Mouse (Mus musculus) layer of hippocampus, postnatal 25 days (tissue): Measurements from ENCODE around the gene Krtap19-4. TPM values are rescaled to one million over a fixed set of nuclear protein-coding genes. Genes with fewer than 3 reads are reported as not detected.

ENCODE experiments used
- DNase-seq, 2 experiments: peaks; one replicate each; pipeline ENCODE4 v3.0.0; 2022; ENCODE audit warnings: mixed read lengths in 2 of 2, low spot score in 1 of 2; ENCODE audit errors: extremely low spot score in 1 of 2
- total RNA-seq, 2 experiments: library from RNA; stranded (reverse); gene quantifications; 2 replicates each; pipeline ENCODE4 v1.2.3; 2021

Gene Krtap19-4
- total RNA-seq = not detected

GRCm38 (mm10) chr16:88884989-88885388, at the start of gene Krtap19-4:
TSS of gene Krtap19-4 (minus strand) at chr16:88885089.
- DNase-seq = no peak

- DNase-seq = no peak
Observed at GRCm38 (mm10) chr16:88932165-88932564, 47.3 kb upstream of the Krtap19-4 start, which contains the start of gene Krtap19-9b. TSS of gene Krtap19-9b (minus strand) at chr16:88932265.

GRCm38 (mm10) chr16:88896357-88896756, 11.5 kb upstream of the Krtap19-4 start, which contains the start of gene Krtap19-5:
TSS of gene Krtap19-5 (minus strand) at chr16:88896457.
- no peak for DNase-seq

- DNase-seq = no peak
Observed at GRCm38 (mm10) chr16:88886870-88887269, 2.0 kb upstream of the Krtap19-4 start.

GRCm38 (mm10) chr16:88877938-88878337, 7.0 kb downstream of the Krtap19-4 start, which contains the start of gene Krtap19-3:
TSS of gene Krtap19-3 (minus strand) at chr16:88878038.
- DNase-seq = no peak

GRCm38 (mm10) chr16:88874169-88874568, 10.7 kb downstream of the Krtap19-4 start, which contains the start of gene Krtap19-2:
TSS of gene Krtap19-2 (minus strand) at chr16:88874269.
- no peak for DNase-seq

GRCm38 (mm10) chr16:88869311-88869710, 15.6 kb downstream of the Krtap19-4 start, which contains the start of gene Krtap19-1:
TSS of gene Krtap19-1 (minus strand) at chr16:88869411.
- DNase-seq = no peak

- DNase-seq = no peak
Observed at GRCm38 (mm10) chr16:88864887-88865407, 19.9 kb downstream of the Krtap19-4 start.

GRCm38 (mm10) chr16:88851450-88851849, 33.4 kb downstream of the Krtap19-4 start:
- DNase-seq = peak in 1 of 2 experiments; percentile 4

- no peak for DNase-seq
Observed at GRCm38 (mm10) chr16:88848558-88848957, 36.3 kb downstream of the Krtap19-4 start.

- DNase-seq = no peak
Observed at GRCm38 (mm10) chr16:88847363-88847762, 37.5 kb downstream of the Krtap19-4 start.

Other genes with a start within 250 kb of the Krtap19-4 start
- not detected for gene Krtap26-1, start 237.3 kb downstream of the Krtap19-4 start, total RNA-seq
- not detected for gene Krtap27-1, start 213.4 kb downstream of the Krtap19-4 start, total RNA-seq
- not detected for gene 2310061N02Rik, start 177.1 kb downstream of the Krtap19-4 start, total RNA-seq
- gene Krtap13-1, start 156.2 kb downstream of the Krtap19-4 start, total RNA-seq = not detected
- gene Krtap13, start 133.5 kb downstream of the Krtap19-4 start, total RNA-seq = not detected
- not detected for gene 2310034C09Rik, start 126.2 kb downstream of the Krtap19-4 start, total RNA-seq
- not detected for gene 2310057N15Rik, start 110.9 kb downstream of the Krtap19-4 start, total RNA-seq
- not detected for gene Gm5965, start 107.2 kb downstream of the Krtap19-4 start, total RNA-seq
- not detected for gene Gm20741, start 72.9 kb downstream of the Krtap19-4 start, total RNA-seq
- not detected for gene Krtap15, start 64.9 kb downstream of the Krtap19-4 start, total RNA-seq
- gene Krtap14, start 58.9 kb downstream of the Krtap19-4 start, total RNA-seq = not detected
- gene Krtap19-1, start 15.7 kb downstream of the Krtap19-4 start, total RNA-seq = not detected
- gene Krtap19-2, start 10.8 kb downstream of the Krtap19-4 start, total RNA-seq = not detected
- not detected for gene Krtap19-3, start 7.1 kb downstream of the Krtap19-4 start, total RNA-seq
- not detected for gene Krtap19-5, start 11.4 kb upstream of the Krtap19-4 start, total RNA-seq
- not detected for gene Krtap19-9b, start 47.2 kb upstream of the Krtap19-4 start, total RNA-seq
- gene Krtap16-3, start 77.8 kb upstream of the Krtap19-4 start, total RNA-seq = not detected
- gene Krtap22-2, start 125.7 kb upstream of the Krtap19-4 start, total RNA-seq = not detected
- not detected for gene Gm10229, start 130.2 kb upstream of the Krtap19-4 start, total RNA-seq
- not detected for gene Krtap6-1, start 146.6 kb upstream of the Krtap19-4 start, total RNA-seq
- not detected for gene Gm10228, start 156.4 kb upstream of the Krtap19-4 start, total RNA-seq
- not detected for gene Krtap6-5, start 162.8 kb upstream of the Krtap19-4 start, total RNA-seq
- not detected for gene 1110025L11Rik, start 178.9 kb upstream of the Krtap19-4 start, total RNA-seq
- gene Krtap6-3, start 198.9 kb upstream of the Krtap19-4 start, total RNA-seq = not detected